Mouse (Mus musculus) lung, postnatal 0 days (tissue): ENCODE data around the gene Fndc4. TPM values are rescaled to one million over a fixed set of nuclear protein-coding genes. Genes with fewer than 3 reads are reported as not detected.

Source experiments
- ATAC-seq: fragments of 200-750 bp; cut with Nextera tagmentation; 2 replicates; pipeline ENCODE4 v1.8.0; 2017; ENCODE audit warnings: moderate library complexity
- DNase-seq: peaks from one replicate; pipeline ENCODE4 v3.0.0-alpha.2; 2016; ENCODE audit warnings: low spot score
- H3K27ac ChIP-seq: fragments of 300-500 bp; sonication (generic); 2 replicates; pipeline ENCODE4 v1.5.1; 2014; ENCODE audit warnings: antibody characterized with exemption, mild to moderate bottlenecking, low read length, mixed read lengths
- H3K27me3 ChIP-seq: fragments of 300-500 bp; sonication (generic); replicated peaks from 2 replicates; pipeline ENCODE4 v1.6.1; 2014; ENCODE audit warnings: low read length, mixed read lengths; ENCODE audit not compliant: insufficient read depth
- H3K36me3 ChIP-seq: fragments of 300-500 bp; sonication (generic); 2 replicates; pipeline ENCODE4 v1.6.1; 2014; ENCODE audit warnings: low read length, mixed read lengths; ENCODE audit not compliant: insufficient read depth
- H3K4me1 ChIP-seq: fragments of 300-500 bp; sonication (generic); 2 replicates; pipeline ENCODE4 v1.6.1; 2014; ENCODE audit warnings: antibody characterized with exemption, low read depth, low read length, mixed read lengths; ENCODE audit not compliant: insufficient read depth
- H3K4me2 ChIP-seq: fragments of 300-500 bp; sonication (generic); replicated peaks from 2 replicates; pipeline ENCODE4 v1.6.1; 2014; ENCODE audit warnings: low read depth, mild to moderate bottlenecking, low read length, moderate library complexity, mixed read lengths
- H3K4me3 ChIP-seq: fragments of 300-500 bp; sonication (generic); 2 replicates; pipeline ENCODE4 v1.5.1; 2014; ENCODE audit warnings: low read depth, low read length
- H3K9ac ChIP-seq: fragments of 300-500 bp; sonication (generic); replicated peaks from 2 replicates; pipeline ENCODE4 v1.6.1; 2014; ENCODE audit warnings: low read depth, mild to moderate bottlenecking
- H3K9me3 ChIP-seq: fragments of 300-500 bp; sonication (generic); 2 replicates; pipeline ENCODE4 v1.6.1; 2016; ENCODE audit warnings: low read length, mixed read lengths
- CTCF ChIP-seq: IDR thresholded peaks from 2 replicates; pipeline ENCODE4 v1.5.1; 2016; ENCODE audit warnings: antibody characterized with exemption, mild to moderate bottlenecking
- EP300 ChIP-seq: IDR thresholded peaks from 2 replicates; pipeline ENCODE4 v1.6.1; 2016; ENCODE audit warnings: antibody characterized with exemption, mild to moderate bottlenecking, control low read depth
- WGBS: fragments of 180-500 bp; shearing (Covaris S2); extraction: QIAGEN DNeasy Blood & Tissue Kit; methylation state at CpG from one replicate; pipeline ENCODE4 v1.1.7; 2014; 5-methylcytosine and 5-hydroxymethylcytosine counted together
- polyA plus RNA-seq: library from polyadenylated mRNA; unstranded; fragments of >200 nt; fragmentation: Nextera tagmentation; extraction: Ambion mirVana; gene quantifications from 2 replicates; pipeline ENCODE4 v1.2.1, GENCODE M21; 2015

Fndc4 gene
- polyA plus RNA-seq, 1 experiment from 2014 or later = 9.7 TPM

DNA sequence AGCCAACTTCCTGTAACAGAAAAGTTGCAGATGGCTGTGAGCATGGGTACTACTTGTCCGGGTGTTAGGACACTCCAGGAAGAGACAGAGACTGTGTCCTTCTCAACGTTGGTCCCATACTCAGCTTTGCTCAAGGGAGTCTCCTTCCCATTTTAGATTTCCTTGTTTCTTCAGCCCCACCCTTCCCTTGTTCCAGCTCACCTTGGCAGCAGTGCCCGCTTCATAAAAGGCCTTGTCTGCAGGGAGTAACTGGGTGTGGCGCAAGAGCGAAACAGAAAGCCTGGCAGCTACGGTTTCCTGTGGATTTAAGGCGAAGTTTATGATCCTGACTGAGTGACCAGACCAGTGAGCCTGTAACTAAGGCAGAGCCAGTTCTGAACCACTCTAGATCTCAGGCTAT, 41.4 kb downstream of the Fndc4 start:
- WGBS = 28% methylated on average over 7 of the region's 7 CpGs
- Histone ChIP-seq H3K9ac (no peak overlapping the region), H3K9me3 (no peaks in the 10 kb centered on the region), H3K36me3 (peaks cover 23% of the 10 kb centered on the region), H3K27me3 (no peaks in the 10 kb centered on the region), H3K4me3 (no peak overlapping the region), H3K27ac (peak overlapping the region; percentile 80), H3K4me1 (peaks cover 3% of the 10 kb centered on the region; the same call in 1 of the 2 replicates), H3K4me2 (peak overlapping the region; percentile 28; the same call in 1 of the 2 replicates)
- ATAC-seq (peak; percentile 67), DNase-seq (peak; percentile 92)
- TF ChIP-seq EP300 (peak; percentile 55; the same call in 1 of the 2 replicates), CTCF (no peak)

DNA sequence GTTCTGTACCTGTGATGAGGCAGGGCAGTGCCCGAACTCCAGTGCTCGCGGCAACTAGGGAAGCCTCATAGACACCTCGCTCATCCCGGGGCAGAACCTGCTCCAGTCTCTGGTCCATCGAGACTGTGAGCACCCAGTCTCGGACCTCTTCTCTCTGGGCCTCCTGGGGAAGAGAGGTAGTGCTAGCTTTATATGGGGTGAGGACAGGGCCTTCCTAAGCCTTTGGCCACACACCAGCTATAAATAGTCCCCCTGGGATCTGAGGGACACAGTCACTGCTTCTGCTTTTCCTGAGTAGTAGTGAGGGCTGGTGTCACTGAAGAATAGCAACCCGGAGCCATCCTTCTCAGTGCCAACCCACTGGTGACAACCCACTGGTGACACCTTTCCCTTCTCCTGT, 42.1 kb downstream of the Fndc4 start:
- 89% methylated on average over 8 of the region's 8 CpGs for WGBS
- TF ChIP-seq CTCF (no peak), EP300 (no peak)
- no peak overlapping the region for H3K9ac ChIP-seq
- no peak for ATAC-seq
- H3K36me3 ChIP-seq = peaks cover 28% of the 10 kb centered on the region
- H3K4me3 ChIP-seq = no peak overlapping the region
- H3K27me3 ChIP-seq = no peaks in the 10 kb centered on the region
- H3K4me1 ChIP-seq = peaks cover 3% of the 10 kb centered on the region; the same call in 1 of the 2 replicates
- peak overlapping the region; percentile 28; the same call in 1 of the 2 replicates for H3K4me2 ChIP-seq
- peak; percentile 9 for DNase-seq
- peak overlapping the region; percentile 80 for H3K27ac ChIP-seq
- H3K9me3 ChIP-seq = no peaks in the 10 kb centered on the region

DNA sequence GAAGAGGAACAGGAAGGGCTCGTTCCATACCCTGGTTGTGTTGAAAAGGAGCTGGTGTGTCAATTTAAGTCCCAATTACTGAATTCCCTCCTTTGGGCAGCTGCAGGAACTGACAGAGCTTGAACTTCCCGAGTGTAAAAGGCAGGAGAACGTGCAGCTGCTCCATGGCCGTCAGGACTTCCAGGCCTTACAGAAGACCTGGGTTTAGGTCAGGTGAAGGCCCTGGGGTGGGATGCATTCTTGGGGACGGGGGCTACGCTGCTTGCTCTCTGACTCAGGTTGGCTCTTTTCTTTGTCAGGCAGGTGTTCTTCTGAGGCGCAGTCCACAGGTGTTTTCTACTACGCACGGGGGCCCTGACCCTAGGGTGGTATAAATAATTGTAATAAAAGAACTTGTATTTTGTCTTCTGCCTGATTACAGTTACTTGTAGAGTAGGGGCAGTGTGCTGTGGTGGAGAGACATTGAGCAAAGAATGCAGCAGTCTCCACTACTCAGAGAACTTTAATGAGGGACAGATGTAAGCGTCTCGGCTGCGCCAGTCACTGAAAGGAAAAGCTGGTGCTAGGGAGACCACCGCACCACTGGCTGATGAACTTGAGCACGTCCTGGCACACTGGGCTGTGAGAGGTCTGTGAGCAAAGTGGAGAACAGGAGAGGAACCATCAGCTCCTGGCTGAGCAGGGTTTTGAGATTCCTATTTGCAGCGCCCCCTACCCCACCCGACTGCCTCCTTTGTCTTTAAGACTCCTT, 42.9 kb downstream of the Fndc4 start:
- TF ChIP-seq CTCF (no peak), EP300 (no peak)
- WGBS = 70% methylated on average over 16 of the region's 16 CpGs
- H3K27ac ChIP-seq = peak overlapping the region; percentile 43; the same call in 1 of the 2 replicates
- peaks cover 3% of the 10 kb centered on the region; the same call in 1 of the 2 replicates for H3K4me1 ChIP-seq
- H3K27me3 ChIP-seq = no peaks in the 10 kb centered on the region
- DNase-seq = no peak
- no peaks in the 10 kb centered on the region for H3K9me3 ChIP-seq
- H3K9ac ChIP-seq = no peak overlapping the region; the same call in 1 of the 2 replicates
- H3K4me2 ChIP-seq = peak overlapping the region; percentile 54; the same call in 1 of the 2 replicates
- H3K36me3 ChIP-seq = peaks cover 34% of the 10 kb centered on the region
- ATAC-seq = no peak
- H3K4me3 ChIP-seq = no peak overlapping the region

DNA sequence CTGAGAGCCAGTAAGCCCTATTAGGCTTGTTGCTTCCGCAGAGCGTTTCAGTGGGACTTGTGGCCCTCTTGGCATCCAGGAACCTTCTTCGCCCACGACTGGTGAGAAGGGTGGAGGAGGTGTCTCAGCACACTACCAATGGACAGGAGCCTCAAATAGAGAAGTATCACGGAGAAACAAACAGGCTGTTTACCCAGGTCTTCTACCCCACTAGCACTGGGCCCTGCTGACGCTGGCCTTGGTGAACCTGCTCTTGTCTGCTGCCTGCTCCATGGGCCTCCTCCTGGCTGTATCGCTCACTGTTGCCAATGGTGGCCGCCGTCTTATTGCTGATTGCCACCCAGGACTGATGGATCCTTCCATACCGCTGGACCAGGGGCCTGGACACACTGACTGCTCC, 43.7 kb downstream of the Fndc4 start:
- Histone ChIP-seq H3K4me3 (peak overlapping the region; percentile 28; the same call in 1 of the 2 replicates), H3K4me1 (peaks cover 3% of the 10 kb centered on the region; the same call in 1 of the 2 replicates), H3K9ac (peak overlapping the region; percentile 32; the same call in 1 of the 2 replicates), H3K9me3 (no peaks in the 10 kb centered on the region), H3K4me2 (peak overlapping the region; percentile 54), H3K27ac (peak overlapping the region; percentile 43), H3K27me3 (no peaks in the 10 kb centered on the region), H3K36me3 (peaks cover 42% of the 10 kb centered on the region)
- WGBS = 51% methylated on average over 10 of the region's 10 CpGs
- no peak for DNase-seq
- ATAC-seq = no peak
- TF ChIP-seq CTCF = no peak
- no peak for TF ChIP-seq EP300

DNA sequence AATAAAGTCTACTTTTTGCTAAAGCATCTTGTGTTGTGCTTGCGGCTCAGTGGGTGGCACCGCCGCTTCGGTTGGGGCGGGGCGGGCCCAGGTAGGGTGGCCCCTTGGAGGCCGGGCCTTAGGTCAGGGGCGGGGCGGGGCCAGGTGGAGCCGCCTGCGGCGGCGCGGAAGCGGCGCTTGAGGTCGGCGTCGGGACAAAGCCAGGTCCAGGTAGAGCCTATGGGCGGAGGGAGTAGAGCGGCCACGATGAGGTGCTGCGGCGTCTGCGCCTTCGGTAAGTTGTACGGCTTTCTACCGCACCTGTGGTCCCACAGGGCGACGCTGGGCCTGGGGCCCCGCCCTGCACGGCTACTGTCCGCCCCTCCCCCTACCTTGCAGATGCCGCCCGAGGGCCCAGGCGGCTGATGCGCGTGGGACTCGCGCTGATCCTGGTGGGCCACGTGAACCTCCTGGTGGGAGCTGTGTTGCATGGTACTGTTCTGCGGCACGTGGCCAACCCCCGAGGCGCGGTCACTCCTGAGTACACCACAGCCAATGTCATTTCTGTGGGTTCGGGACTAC, 44.3 kb downstream of the Fndc4 start, which contains the start of gene Krtcap3:
Gene Krtcap3, plus strand, starts transcription at position 151 of the 561 bp plus-strand sequence.
- DNase-seq = peak; percentile 85
- peak; percentile 91 for ATAC-seq
- H3K27ac ChIP-seq = peak within 1 kb of the TSS; percentile 43
- TF ChIP-seq CTCF = no peak
- no peak for TF ChIP-seq EP300
- H3K4me1 ChIP-seq = peaks cover 3% of the 10 kb centered on the region; the same call in 1 of the 2 replicates
- H3K9me3 ChIP-seq = no peaks in the 10 kb centered on the region
- WGBS = 39% methylated on average over 39 of the region's 47 CpGs
- H3K27me3 ChIP-seq = no peaks in the 10 kb centered on the region
- peak within 1 kb of the TSS; percentile 32; the same call in 1 of the 2 replicates for H3K9ac ChIP-seq
- peaks cover 46% of the 10 kb centered on the region for H3K36me3 ChIP-seq
- H3K4me2 ChIP-seq = peak within 1 kb of the TSS; percentile 54
- H3K4me3 ChIP-seq = peak within 1 kb of the TSS; percentile 28

DNA sequence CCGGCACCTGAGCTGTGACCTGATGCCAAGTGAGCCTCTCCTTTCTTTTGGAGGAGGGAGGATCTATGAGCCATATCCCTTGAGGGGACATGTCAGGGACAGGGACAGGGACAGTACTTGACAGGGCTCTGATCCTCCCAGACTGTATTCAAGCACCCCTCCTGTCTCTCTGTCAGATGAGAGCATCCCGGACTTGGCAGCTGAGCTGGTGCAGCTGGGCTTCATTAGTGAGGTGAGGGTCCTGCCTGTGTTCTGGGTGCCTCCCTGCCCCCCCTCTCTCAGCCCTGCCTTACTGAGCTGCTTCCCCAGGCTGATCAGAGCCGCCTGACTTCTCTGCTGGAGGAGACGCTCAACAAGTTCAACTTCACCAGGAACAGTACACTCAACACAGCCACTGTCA, 45.2 kb downstream of the Fndc4 start:
- TF ChIP-seq EP300 = no peak
- TF ChIP-seq CTCF = no peak
- DNase-seq (no peak), ATAC-seq (no peak)
- no peak overlapping the region for H3K9ac ChIP-seq
- no peak overlapping the region for H3K27ac ChIP-seq
- H3K4me3 ChIP-seq = no peak overlapping the region
- H3K27me3 ChIP-seq = no peaks in the 10 kb centered on the region
- H3K4me2 ChIP-seq = no peak overlapping the region
- WGBS = 64% methylated on average over 4 of the region's 4 CpGs
- H3K36me3 ChIP-seq = peaks cover 55% of the 10 kb centered on the region
- no peaks in the 10 kb centered on the region for H3K9me3 ChIP-seq
- H3K4me1 ChIP-seq = peaks cover 3% of the 10 kb centered on the region; the same call in 1 of the 2 replicates

Other genes with a start within 250 kb of the Fndc4 start
- gene Atraid, start 247.8 kb downstream of the Fndc4 start, polyA plus RNA-seq = 260 and 289 TPM in 2 replicates
- gene Slc5a6, start 247.2 kb downstream of the Fndc4 start, polyA plus RNA-seq = 3.4 and 3.6 TPM in 2 replicates
- gene Cad, start 241.3 kb downstream of the Fndc4 start, polyA plus RNA-seq = 4.1 and 4.2 TPM in 2 replicates
- gene Dnajc5g, start 189.8 kb downstream of the Fndc4 start, polyA plus RNA-seq = not detected in 2 replicates
- not detected in 2 replicates for gene Slc30a3, start 187.8 kb downstream of the Fndc4 start, polyA plus RNA-seq
- gene Trim54, start 179.4 kb downstream of the Fndc4 start, polyA plus RNA-seq = 0.49 and 0.55 TPM in 2 replicates
- not detected in 2 replicates for gene Ucn, start 157.3 kb downstream of the Fndc4 start, polyA plus RNA-seq
- gene Mpv17, start 141.8 kb downstream of the Fndc4 start, polyA plus RNA-seq = 38.2 and 53.6 TPM in 2 replicates
- 0.73 TPM in 1 of 2 replicates, not detected in the other for gene Gm29609, start 116.2 kb downstream of the Fndc4 start, polyA plus RNA-seq
- 24.2 and 26.2 TPM in 2 replicates for gene Gtf3c2, start 115.9 kb downstream of the Fndc4 start, polyA plus RNA-seq
- 103 and 106 TPM in 2 replicates for gene Snx17, start 102.9 kb downstream of the Fndc4 start, polyA plus RNA-seq
- gene Eif2b4, start 102.7 kb downstream of the Fndc4 start, polyA plus RNA-seq = 44.4 and 45.0 TPM in 2 replicates
- gene Zfp513, start 93.8 kb downstream of the Fndc4 start, polyA plus RNA-seq = 6.6 and 7.4 TPM in 2 replicates
- 77.6 TPM in 2 replicates for gene Ppm1g, start 75.4 kb downstream of the Fndc4 start, polyA plus RNA-seq
- 125 and 131 TPM in 2 replicates for gene Nrbp1, start 55.2 kb downstream of the Fndc4 start, polyA plus RNA-seq
- 0.45 and 0.62 TPM in 2 replicates for gene Gm9970, start 54.8 kb downstream of the Fndc4 start, polyA plus RNA-seq
- gene Krtcap3, start 44.4 kb downstream of the Fndc4 start, polyA plus RNA-seq = 44.5 and 50.4 TPM in 2 replicates
- gene Ift172, start 5.0 kb downstream of the Fndc4 start, polyA plus RNA-seq = 24.2 and 25.6 TPM in 2 replicates
- gene Gckr, start 1.4 kb upstream of the Fndc4 start, polyA plus RNA-seq = 0.08 TPM in 1 of 2 replicates, not detected in the other
- 18.2 and 19.1 TPM in 2 replicates for gene Zfp512, start 156.4 kb upstream of the Fndc4 start, polyA plus RNA-seq
- not detected in 2 replicates for gene 4930548H24Rik, start 189.7 kb upstream of the Fndc4 start, polyA plus RNA-seq
- 22.3 TPM in 2 replicates for gene Gpn1, start 198.7 kb upstream of the Fndc4 start, polyA plus RNA-seq
- gene Slc4a1ap, start 230.9 kb upstream of the Fndc4 start, polyA plus RNA-seq = 15.0 and 16.2 TPM in 2 replicates
- 11.4 and 12.4 TPM in 2 replicates for gene Supt7l, start 231.7 kb upstream of the Fndc4 start, polyA plus RNA-seq